Mouse (Mus musculus) ovary, adult 10 weeks (tissue): ENCODE data around the gene Tas2r144. TPM values are rescaled to one million over a fixed set of nuclear protein-coding genes. Genes with fewer than 3 reads are reported as not detected.

Experiments
- polyA plus RNA-seq: library from polyadenylated mRNA; stranded (reverse); fragments of 350-450 nt; fragmentation: Illumina TruSeq; extraction: RNeasy Lipid Tissue Mini Kit (QIAGEN cat#74804); gene quantifications from one replicate; pipeline ENCODE4 v1.2.3, GENCODE M21; 2014

Tas2r144 gene
- not detected for polyA plus RNA-seq

DNA sequence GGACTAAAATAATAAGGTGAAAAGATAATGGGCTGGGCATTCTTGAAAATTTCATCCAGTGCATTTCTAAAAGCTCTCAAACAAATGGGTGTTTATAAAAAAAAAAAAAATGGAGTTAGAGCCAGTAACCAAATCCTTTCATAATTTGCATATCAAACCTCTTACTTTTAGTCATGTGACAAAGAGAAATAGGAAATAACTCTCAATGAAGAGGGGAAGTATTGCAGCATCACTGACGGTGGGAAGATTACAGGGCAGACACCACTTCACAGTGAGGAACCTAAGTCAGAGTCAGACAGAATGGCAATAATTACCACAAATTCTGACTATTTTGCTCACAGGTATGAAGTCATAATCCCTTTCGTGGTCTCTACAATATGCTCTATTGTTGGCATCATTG is at the start of gene Tas2r144:
Gene Tas2r144, plus strand, starts transcription at position 301 of the 400 bp plus-strand sequence.

DNA sequence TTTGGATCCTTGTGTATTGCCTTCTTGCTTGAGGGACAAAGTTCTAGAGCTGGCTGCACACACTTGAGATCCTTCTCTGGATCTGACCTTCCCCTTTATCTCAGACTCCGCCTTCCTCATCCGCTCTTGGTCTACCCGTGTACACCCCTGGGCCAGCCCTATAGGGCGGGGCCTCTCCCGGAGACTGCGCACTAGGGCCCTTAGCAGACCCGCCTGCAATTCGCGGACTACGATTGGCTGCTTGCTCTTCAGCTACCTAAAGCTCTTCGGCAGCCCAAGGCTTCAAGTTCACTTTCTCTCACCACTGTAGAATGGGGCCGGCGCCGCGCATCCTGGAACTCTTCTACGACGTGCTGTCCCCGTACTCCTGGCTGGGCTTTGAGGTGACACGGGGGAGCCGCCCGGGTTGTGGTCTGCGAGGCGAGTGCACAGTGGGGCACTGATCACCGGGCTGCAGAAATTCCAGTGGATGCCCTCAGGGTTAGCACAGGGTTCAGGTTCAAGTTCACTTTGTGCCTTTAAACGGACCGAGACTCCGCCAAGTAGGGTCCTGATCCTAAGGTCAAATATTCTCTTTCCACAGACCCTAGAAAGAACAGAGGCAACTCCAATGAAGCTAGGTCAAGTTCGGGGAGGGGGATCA is 30.7 kb downstream of the Tas2r144 start, which contains the start of gene Gstk1:
Gene Gstk1, plus strand, starts transcription at position 225 of the 643 bp plus-strand sequence.

DNA sequence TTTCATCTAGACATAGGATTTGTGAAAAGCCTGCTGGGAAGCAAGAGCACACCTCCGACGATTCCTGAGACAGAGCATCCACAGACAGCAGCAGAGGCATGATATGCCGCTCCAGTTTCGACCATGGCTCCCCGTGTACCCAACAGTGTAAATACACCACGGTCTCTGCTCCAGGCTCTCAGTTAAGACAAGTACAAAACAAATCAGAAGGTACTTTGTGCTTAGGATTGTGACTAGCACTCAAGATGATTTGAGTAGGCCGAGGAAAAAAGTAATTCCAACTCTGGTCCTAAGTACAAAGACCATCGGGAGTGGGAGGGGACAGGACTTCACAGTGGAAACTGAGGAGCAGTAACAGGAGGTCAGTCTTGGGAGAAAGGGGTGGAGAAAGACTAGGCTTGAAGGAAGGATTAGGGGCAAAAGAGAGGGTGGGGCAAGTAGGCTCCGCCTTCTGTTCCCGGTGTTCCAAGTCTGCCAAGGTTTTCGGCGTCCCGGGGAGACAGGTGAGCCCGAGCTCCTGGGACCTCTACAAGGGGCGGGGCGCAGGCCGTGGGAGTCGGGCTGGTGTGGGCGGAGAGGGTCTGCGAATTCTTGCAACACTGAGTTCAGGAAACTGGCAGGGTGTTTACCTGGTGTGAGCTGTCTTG is 46.5 kb downstream of the Tas2r144 start, which contains the start of gene Tmem139:
Gene Tmem139, plus strand, starts transcription at position 447 of the 647 bp plus-strand sequence.

DNA sequence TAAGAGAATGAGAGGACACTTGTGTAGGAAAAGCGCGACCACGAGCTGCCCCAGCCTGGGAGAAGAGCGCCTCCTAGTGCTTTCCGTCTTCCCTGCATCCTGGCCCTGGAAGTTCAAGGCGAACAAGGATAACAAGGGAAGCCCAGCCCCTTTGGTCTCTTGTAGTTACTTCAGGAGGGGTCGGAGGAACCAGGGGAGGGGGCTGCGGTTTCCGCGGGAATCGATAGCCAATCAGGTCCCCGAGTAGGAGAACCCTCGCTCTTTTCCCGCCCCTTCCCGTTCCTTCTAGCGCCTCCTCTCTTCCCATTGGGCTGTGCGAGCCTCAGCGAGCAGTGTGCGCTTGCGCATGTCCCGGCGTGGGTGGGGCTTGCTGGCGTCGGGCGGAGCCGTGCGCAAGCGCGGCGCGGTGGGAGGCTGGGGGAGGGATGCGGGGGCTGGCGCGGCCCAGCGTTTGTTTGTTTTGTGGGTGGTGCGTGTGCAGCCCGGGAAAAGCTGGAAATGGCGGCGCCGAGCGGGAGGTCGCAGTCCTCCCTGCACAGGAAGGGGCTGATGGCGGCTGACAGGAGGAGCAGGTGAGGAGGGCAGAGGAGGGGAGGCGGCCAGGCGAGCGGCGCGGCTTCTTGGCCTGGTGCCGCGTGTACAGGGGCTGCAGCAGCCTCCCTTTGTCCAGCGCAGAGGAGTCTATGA is 49.6 kb downstream of the Tas2r144 start, which contains the start of gene Casp2:
Gene Casp2, plus strand, starts transcription at position 360 of the 687 bp plus-strand sequence.

Other genes starting within 250 kb of the Tas2r144 start
- gene Sval3, start 247.2 kb upstream of the Tas2r144 start, polyA plus RNA-seq: not detected
- gene Sva, start 176.9 kb upstream of the Tas2r144 start, polyA plus RNA-seq: not detected
- gene Tas2r139, start 74.4 kb upstream of the Tas2r144 start, polyA plus RNA-seq: not detected
- gene Gstk1, start 30.6 kb downstream of the Tas2r144 start, polyA plus RNA-seq: 17.2 TPM
- 0.71 TPM for gene Tmem139, start 46.6 kb downstream of the Tas2r144 start, polyA plus RNA-seq
- gene Casp2, start 49.7 kb downstream of the Tas2r144 start, polyA plus RNA-seq: 72.2 TPM
- gene Clcn1, start 71.4 kb downstream of the Tas2r144 start, polyA plus RNA-seq: 0.11 TPM
- 0.11 TPM for gene Fam131b, start 109.3 kb downstream of the Tas2r144 start, polyA plus RNA-seq
- gene Zyx, start 134.3 kb downstream of the Tas2r144 start, polyA plus RNA-seq: 2.1 TPM
- 0.20 TPM for gene Epha1, start 157.9 kb downstream of the Tas2r144 start, polyA plus RNA-seq
- gene Tas2r143, start 184.9 kb downstream of the Tas2r144 start, polyA plus RNA-seq: not detected
- gene Tas2r135, start 190.1 kb downstream of the Tas2r144 start, polyA plus RNA-seq: not detected
- gene Tas2r126, start 219.2 kb downstream of the Tas2r144 start, polyA plus RNA-seq: not detected
- gene Olfr458, start 249.9 kb downstream of the Tas2r144 start, polyA plus RNA-seq: not detected